Mouse (Mus musculus): ENCODE measurements around the gene Cd80. TPM values are rescaled to one million over a fixed set of nuclear protein-coding genes. Genes with fewer than 3 reads are reported as not detected.

Gene Cd80
- polyA plus RNA-seq, 1 experiment = 0.17 TPM

GRCm38 (mm10) chr16:38478296-38478695, 22.9 kb downstream of the Cd80 start:
- no peak for TF ChIP-seq FLI1 (IDR thresholded peaks at IDR 0.05; ENCODE audit: low read length)
- no peak for TF ChIP-seq GATA1 (IDR thresholded peaks at IDR 0.05; ENCODE audit: borderline replicate concordance, low read length)
- Histone ChIP-seq H3K36me3 (replicated peaks; ENCODE audit: low read length) (no peaks in the 10 kb centered on the region), H3K4me3 (replicated peaks) (no peak overlapping the region), H3K4me1 (peaks cover 23% of the 10 kb centered on the region), H3K9me3 (no peaks in the 10 kb centered on the region), H3K27me3 (replicated peaks) (peaks cover 22% of the 10 kb centered on the region)

- TF ChIP-seq GATA1 (IDR thresholded peaks at IDR 0.05; ENCODE audit: borderline replicate concordance, low read length) = no peak
- TF ChIP-seq FLI1 (IDR thresholded peaks at IDR 0.05; ENCODE audit: low read length) = no peak
- no peaks in the 10 kb centered on the region for H3K9me3 ChIP-seq
- peaks cover 23% of the 10 kb centered on the region for H3K4me1 ChIP-seq
- peaks cover 32% of the 10 kb centered on the region for H3K27me3 ChIP-seq (replicated peaks)
- no peaks in the 10 kb centered on the region for H3K36me3 ChIP-seq (replicated peaks; ENCODE audit: low read length)
- no peak overlapping the region for H3K4me3 ChIP-seq (replicated peaks)
Measured at GRCm38 (mm10) chr16:38481327-38481726, 26.0 kb downstream of the Cd80 start.

- no peaks in the 10 kb centered on the region for H3K9me3 ChIP-seq
- peaks cover 28% of the 10 kb centered on the region for H3K27me3 ChIP-seq (replicated peaks)
- TF ChIP-seq FLI1 (IDR thresholded peaks at IDR 0.05; ENCODE audit: low read length) = no peak
- TF ChIP-seq GATA1 (IDR thresholded peaks at IDR 0.05; ENCODE audit: borderline replicate concordance, low read length) = no peak
- H3K36me3 ChIP-seq (replicated peaks; ENCODE audit: low read length) = no peaks in the 10 kb centered on the region
- peak overlapping the region; percentile 89 for H3K4me3 ChIP-seq (replicated peaks)
- peaks cover 20% of the 10 kb centered on the region for H3K4me1 ChIP-seq
Measured at GRCm38 (mm10) chr16:38482780-38483562, 27.6 kb downstream of the Cd80 start.

GRCm38 (mm10) chr16:38483582-38484309, 28.4 kb downstream of the Cd80 start:
- Histone ChIP-seq H3K36me3 (replicated peaks; ENCODE audit: low read length) (no peaks in the 10 kb centered on the region), H3K27me3 (replicated peaks) (peaks cover 29% of the 10 kb centered on the region), H3K4me1 (peaks cover 20% of the 10 kb centered on the region), H3K4me3 (replicated peaks) (peak overlapping the region; percentile 89), H3K9me3 (no peaks in the 10 kb centered on the region)
- TF ChIP-seq FLI1 (IDR thresholded peaks at IDR 0.05; ENCODE audit: low read length) (no peak), GATA1 (IDR thresholded peaks at IDR 0.05; ENCODE audit: borderline replicate concordance, low read length) (no peak)

GRCm38 (mm10) chr16:38492551-38492950, 37.2 kb downstream of the Cd80 start:
- Histone ChIP-seq H3K9me3 (no peaks in the 10 kb centered on the region), H3K36me3 (replicated peaks; ENCODE audit: low read length) (peaks cover 13% of the 10 kb centered on the region), H3K4me1 (peaks cover 5% of the 10 kb centered on the region; the same call in 1 of the 2 replicates), H3K4me3 (replicated peaks) (no peak overlapping the region), H3K27me3 (replicated peaks) (peaks cover 2% of the 10 kb centered on the region)
- TF ChIP-seq GATA1 (IDR thresholded peaks at IDR 0.05; ENCODE audit: borderline replicate concordance, low read length) (no peak), FLI1 (IDR thresholded peaks at IDR 0.05; ENCODE audit: low read length) (no peak)

- H3K4me1 ChIP-seq = peaks cover 5% of the 10 kb centered on the region; the same call in 1 of the 2 replicates
- H3K27me3 ChIP-seq (replicated peaks) = no peaks in the 10 kb centered on the region
- H3K4me3 ChIP-seq (replicated peaks) = no peak overlapping the region
- H3K9me3 ChIP-seq = no peaks in the 10 kb centered on the region
- H3K36me3 ChIP-seq (replicated peaks; ENCODE audit: low read length) = peaks cover 25% of the 10 kb centered on the region
- no peak for TF ChIP-seq FLI1 (IDR thresholded peaks at IDR 0.05; ENCODE audit: low read length)
- no peak for TF ChIP-seq GATA1 (IDR thresholded peaks at IDR 0.05; ENCODE audit: borderline replicate concordance, low read length)
Measured at GRCm38 (mm10) chr16:38493890-38494289, 38.5 kb downstream of the Cd80 start.

- TF ChIP-seq GATA1 (IDR thresholded peaks at IDR 0.05; ENCODE audit: borderline replicate concordance, low read length) (no peak), FLI1 (IDR thresholded peaks at IDR 0.05; ENCODE audit: low read length) (no peak)
- H3K36me3 ChIP-seq (replicated peaks; ENCODE audit: low read length) = peaks cover 45% of the 10 kb centered on the region
- peaks cover 5% of the 10 kb centered on the region; the same call in 1 of the 2 replicates for H3K4me1 ChIP-seq
- no peak overlapping the region for H3K4me3 ChIP-seq (replicated peaks)
- H3K9me3 ChIP-seq = no peaks in the 10 kb centered on the region
- no peaks in the 10 kb centered on the region for H3K27me3 ChIP-seq (replicated peaks)
Measured at GRCm38 (mm10) chr16:38496604-38497140, 41.3 kb downstream of the Cd80 start.

- no peak overlapping the region for H3K4me3 ChIP-seq (replicated peaks)
- peaks cover 5% of the 10 kb centered on the region for H3K4me1 ChIP-seq
- H3K36me3 ChIP-seq (replicated peaks; ENCODE audit: low read length) = peaks cover 80% of the 10 kb centered on the region
- TF ChIP-seq FLI1 (IDR thresholded peaks at IDR 0.05; ENCODE audit: low read length) = no peak
- no peak for TF ChIP-seq GATA1 (IDR thresholded peaks at IDR 0.05; ENCODE audit: borderline replicate concordance, low read length)
- no peaks in the 10 kb centered on the region for H3K9me3 ChIP-seq
- no peaks in the 10 kb centered on the region for H3K27me3 ChIP-seq (replicated peaks)
Measured at GRCm38 (mm10) chr16:38502469-38502868, 47.1 kb downstream of the Cd80 start.

- Histone ChIP-seq H3K27me3 (replicated peaks) (no peaks in the 10 kb centered on the region), H3K9me3 (no peaks in the 10 kb centered on the region), H3K4me1 (peaks cover 5% of the 10 kb centered on the region), H3K4me3 (replicated peaks) (no peak overlapping the region), H3K36me3 (replicated peaks; ENCODE audit: low read length) (peaks cover 81% of the 10 kb centered on the region)
- TF ChIP-seq GATA1 (IDR thresholded peaks at IDR 0.05; ENCODE audit: borderline replicate concordance, low read length) (no peak), FLI1 (IDR thresholded peaks at IDR 0.05; ENCODE audit: low read length) (no peak)
Measured at GRCm38 (mm10) chr16:38503528-38503927, 48.2 kb downstream of the Cd80 start.
